Mouse (Mus musculus): Measurements from ENCODE around the gene Cd72. TPM values are rescaled to one million over a fixed set of nuclear protein-coding genes. Genes with fewer than 3 reads are reported as not detected.

Gene Cd72
- polyA plus RNA-seq (2014; fragmentation: Nextera tagmentation; extraction: Ambion mirVana) = 5.5 and 5.6 TPM in 2 replicates

GRCm38 (mm10) chr4:43454041-43454836 lies at the start of gene Cd72:
Gene Cd72 (minus strand): TSS chr4:43454628.
- Histone ChIP-seq H3K4me1 (ENCODE audit: control insufficient read depth, insufficient read depth, low read length) (peaks cover 12% of the 10 kb centered on the region; the same call in 1 of the 2 replicates), H3K27me3 (ENCODE audit: control insufficient read depth, insufficient read depth, low read length) (peaks cover 6% of the 10 kb centered on the region; the same call in 1 of the 2 replicates), H3K27ac (ENCODE audit: low read length) (no peak within 1 kb of the TSS), H3K9me3 (ENCODE audit: control insufficient read depth, low read depth, low read length) (no peaks in the 10 kb centered on the region), H3K9ac (replicated peaks; ENCODE audit: low read depth, low read length) (no peak within 1 kb of the TSS), H3K36me3 (ENCODE audit: control insufficient read depth, insufficient read depth, low read length) (no peaks in the 10 kb centered on the region), H3K4me3 (ENCODE audit: low read depth, low read length) (peak within 1 kb of the TSS; percentile 16; the same call in 1 of the 2 replicates), H3K4me2 (replicated peaks; ENCODE audit: low read depth, low read length) (peak within 1 kb of the TSS; percentile 36)
- no peak for ATAC-seq (ENCODE audit: insufficient number of reproducible peaks, insufficient read depth, low FRiP score, low read depth)
- 31% methylated on average over 20 of the region's 20 CpGs for WGBS

- H3K4me2 ChIP-seq (replicated peaks; ENCODE audit: low read depth, low read length) = no peak overlapping the region
- no peak overlapping the region for H3K27ac ChIP-seq (ENCODE audit: low read length)
- WGBS = 73% methylated on average over 6 of the region's 6 CpGs
- no peaks in the 10 kb centered on the region for H3K36me3 ChIP-seq (ENCODE audit: control insufficient read depth, insufficient read depth, low read length)
- no peak for ATAC-seq (ENCODE audit: insufficient number of reproducible peaks, insufficient read depth, low FRiP score, low read depth)
- H3K4me1 ChIP-seq (ENCODE audit: control insufficient read depth, insufficient read depth, low read length) = peaks cover 12% of the 10 kb centered on the region
- H3K9me3 ChIP-seq (ENCODE audit: control insufficient read depth, low read depth, low read length) = no peaks in the 10 kb centered on the region
- no peaks in the 10 kb centered on the region for H3K27me3 ChIP-seq (ENCODE audit: control insufficient read depth, insufficient read depth, low read length)
- no peak overlapping the region for H3K9ac ChIP-seq (replicated peaks; ENCODE audit: low read depth, low read length)
- no peak overlapping the region for H3K4me3 ChIP-seq (ENCODE audit: low read depth, low read length)
Observed at GRCm38 (mm10) chr4:43503506-43503905, 49.1 kb upstream of the Cd72 start.

- Histone ChIP-seq H3K4me2 (replicated peaks; ENCODE audit: low read depth, low read length) (no peak overlapping the region), H3K27me3 (ENCODE audit: control insufficient read depth, insufficient read depth, low read length) (no peaks in the 10 kb centered on the region), H3K36me3 (ENCODE audit: control insufficient read depth, insufficient read depth, low read length) (no peaks in the 10 kb centered on the region), H3K4me3 (ENCODE audit: low read depth, low read length) (no peak overlapping the region), H3K27ac (ENCODE audit: low read length) (no peak overlapping the region), H3K9ac (replicated peaks; ENCODE audit: low read depth, low read length) (no peak overlapping the region), H3K9me3 (ENCODE audit: control insufficient read depth, low read depth, low read length) (no peaks in the 10 kb centered on the region), H3K4me1 (ENCODE audit: control insufficient read depth, insufficient read depth, low read length) (peaks cover 13% of the 10 kb centered on the region)
- ATAC-seq (ENCODE audit: insufficient number of reproducible peaks, insufficient read depth, low FRiP score, low read depth) = no peak
- 77% methylated on average over 2 of the region's 2 CpGs for WGBS
Observed at GRCm38 (mm10) chr4:43503041-43503440, 48.6 kb upstream of the Cd72 start.

- Histone ChIP-seq H3K27me3 (ENCODE audit: control insufficient read depth, insufficient read depth, low read length) (no peaks in the 10 kb centered on the region), H3K27ac (ENCODE audit: low read length) (peak within 1 kb of the TSS; percentile 4; the same call in 1 of the 2 replicates), H3K4me1 (ENCODE audit: control insufficient read depth, insufficient read depth, low read length) (peaks cover 26% of the 10 kb centered on the region), H3K9me3 (ENCODE audit: control insufficient read depth, low read depth, low read length) (no peaks in the 10 kb centered on the region), H3K9ac (replicated peaks; ENCODE audit: low read depth, low read length) (peak within 1 kb of the TSS; percentile 70), H3K4me2 (replicated peaks; ENCODE audit: low read depth, low read length) (peak within 1 kb of the TSS; percentile 67), H3K36me3 (ENCODE audit: control insufficient read depth, insufficient read depth, low read length) (peaks cover 19% of the 10 kb centered on the region), H3K4me3 (ENCODE audit: low read depth, low read length) (peak within 1 kb of the TSS; percentile 49)
- ATAC-seq (ENCODE audit: insufficient number of reproducible peaks, insufficient read depth, low FRiP score, low read depth) = peak; percentile 92
- WGBS = 8% methylated on average over 50 of the region's 50 CpGs
Observed at GRCm38 (mm10) chr4:43499407-43500333, 45.2 kb upstream of the Cd72 start, which contains the start of gene Arhgef39. Gene Arhgef39 (minus strand): TSS chr4:43499695.

GRCm38 (mm10) chr4:43498983-43499382 lies 44.6 kb upstream of the Cd72 start:
- ATAC-seq (ENCODE audit: insufficient number of reproducible peaks, insufficient read depth, low FRiP score, low read depth) = no peak; the same call in 1 of the 2 replicates
- WGBS = 16% methylated on average over 8 of the region's 8 CpGs
- Histone ChIP-seq H3K27me3 (ENCODE audit: control insufficient read depth, insufficient read depth, low read length) (no peaks in the 10 kb centered on the region), H3K27ac (ENCODE audit: low read length) (no peak overlapping the region), H3K4me3 (ENCODE audit: low read depth, low read length) (peak overlapping the region; percentile 49), H3K4me1 (ENCODE audit: control insufficient read depth, insufficient read depth, low read length) (peaks cover 30% of the 10 kb centered on the region), H3K36me3 (ENCODE audit: control insufficient read depth, insufficient read depth, low read length) (peaks cover 19% of the 10 kb centered on the region), H3K9me3 (ENCODE audit: control insufficient read depth, low read depth, low read length) (no peaks in the 10 kb centered on the region), H3K4me2 (replicated peaks; ENCODE audit: low read depth, low read length) (peak overlapping the region; percentile 67), H3K9ac (replicated peaks; ENCODE audit: low read depth, low read length) (peak overlapping the region; percentile 70)

GRCm38 (mm10) chr4:43497946-43498345 lies 43.5 kb upstream of the Cd72 start:
- 52% methylated on average over 4 of the region's 4 CpGs for WGBS
- H3K4me3 ChIP-seq (ENCODE audit: low read depth, low read length) = peak overlapping the region; percentile 49
- no peaks in the 10 kb centered on the region for H3K27me3 ChIP-seq (ENCODE audit: control insufficient read depth, insufficient read depth, low read length)
- H3K9ac ChIP-seq (replicated peaks; ENCODE audit: low read depth, low read length) = 0 out of 2 replicates have a peak overlapping the region, but pooled peaks have one; percentile 15
- H3K27ac ChIP-seq (ENCODE audit: low read length) = no peak overlapping the region
- no peaks in the 10 kb centered on the region for H3K9me3 ChIP-seq (ENCODE audit: control insufficient read depth, low read depth, low read length)
- peak overlapping the region; percentile 67 for H3K4me2 ChIP-seq (replicated peaks; ENCODE audit: low read depth, low read length)
- H3K4me1 ChIP-seq (ENCODE audit: control insufficient read depth, insufficient read depth, low read length) = peaks cover 32% of the 10 kb centered on the region
- H3K36me3 ChIP-seq (ENCODE audit: control insufficient read depth, insufficient read depth, low read length) = peaks cover 19% of the 10 kb centered on the region
- no peak for ATAC-seq (ENCODE audit: insufficient number of reproducible peaks, insufficient read depth, low FRiP score, low read depth)

- H3K4me3 ChIP-seq (ENCODE audit: low read depth, low read length) = peak overlapping the region; percentile 49; the same call in 1 of the 2 replicates
- H3K27ac ChIP-seq (ENCODE audit: low read length) = no peak overlapping the region
- H3K27me3 ChIP-seq (ENCODE audit: control insufficient read depth, insufficient read depth, low read length) = no peaks in the 10 kb centered on the region
- ATAC-seq (ENCODE audit: insufficient number of reproducible peaks, insufficient read depth, low FRiP score, low read depth) = no peak
- no peaks in the 10 kb centered on the region for H3K9me3 ChIP-seq (ENCODE audit: control insufficient read depth, low read depth, low read length)
- 90% methylated on average over 8 of the region's 8 CpGs for WGBS
- no peak overlapping the region for H3K9ac ChIP-seq (replicated peaks; ENCODE audit: low read depth, low read length)
- peaks cover 32% of the 10 kb centered on the region for H3K4me1 ChIP-seq (ENCODE audit: control insufficient read depth, insufficient read depth, low read length)
- H3K36me3 ChIP-seq (ENCODE audit: control insufficient read depth, insufficient read depth, low read length) = peaks cover 19% of the 10 kb centered on the region
- H3K4me2 ChIP-seq (replicated peaks; ENCODE audit: low read depth, low read length) = no peak overlapping the region
Observed at GRCm38 (mm10) chr4:43497405-43497804, 43.0 kb upstream of the Cd72 start.

- no peaks in the 10 kb centered on the region for H3K9me3 ChIP-seq (ENCODE audit: control insufficient read depth, low read depth, low read length)
- WGBS = 64% methylated on average over 6 of the region's 6 CpGs
- peaks cover 19% of the 10 kb centered on the region for H3K36me3 ChIP-seq (ENCODE audit: control insufficient read depth, insufficient read depth, low read length)
- no peak for ATAC-seq (ENCODE audit: insufficient number of reproducible peaks, insufficient read depth, low FRiP score, low read depth)
- no peaks in the 10 kb centered on the region for H3K27me3 ChIP-seq (ENCODE audit: control insufficient read depth, insufficient read depth, low read length)
- no peak overlapping the region for H3K4me2 ChIP-seq (replicated peaks; ENCODE audit: low read depth, low read length)
- H3K9ac ChIP-seq (replicated peaks; ENCODE audit: low read depth, low read length) = no peak overlapping the region
- H3K27ac ChIP-seq (ENCODE audit: low read length) = peak overlapping the region; percentile 58; the same call in 1 of the 2 replicates
- no peak overlapping the region for H3K4me3 ChIP-seq (ENCODE audit: low read depth, low read length)
- H3K4me1 ChIP-seq (ENCODE audit: control insufficient read depth, insufficient read depth, low read length) = peaks cover 32% of the 10 kb centered on the region
Observed at GRCm38 (mm10) chr4:43496587-43496986, 42.2 kb upstream of the Cd72 start.

All from stomach, embryonic 14.5 days (tissue).